Mouse (Mus musculus) limb, embryonic 15.5 days (tissue): ENCODE data around the gene Ccdc113. TPM values are rescaled to one million over a fixed set of nuclear protein-coding genes. Genes with fewer than 3 reads are reported as not detected.

Source experiments
- polyA plus RNA-seq: library from polyadenylated mRNA; unstranded; fragments of >200 nt; fragmentation: Nextera tagmentation; extraction: Ambion mirVana; gene quantifications from 2 replicates; pipeline ENCODE4 v1.2.1, GENCODE M21; 2015

The Ccdc113 gene
- polyA plus RNA-seq, 1 experiment from 2014 or later: 0.52 TPM

Other genes starting within 250 kb of the Ccdc113 start
- 0.47 and 0.87 TPM in 2 replicates for gene Cngb1, start 227.5 kb upstream of the Ccdc113 start, polyA plus RNA-seq
- 0.74 TPM in 1 of 2 replicates, not detected in the other for gene Tepp, start 223.5 kb upstream of the Ccdc113 start, polyA plus RNA-seq
- 8.7 and 9.0 TPM in 2 replicates for gene Zfp319, start 202.1 kb upstream of the Ccdc113 start, polyA plus RNA-seq
- gene Usb1, start 201.8 kb upstream of the Ccdc113 start, polyA plus RNA-seq: 41.0 and 44.5 TPM in 2 replicates
- 7.8 and 8.1 TPM in 2 replicates for gene Mmp15, start 181.8 kb upstream of the Ccdc113 start, polyA plus RNA-seq
- 122 and 128 TPM in 2 replicates for gene Cfap20, start 99.2 kb upstream of the Ccdc113 start, polyA plus RNA-seq
- gene Csnk2a2, start 44.0 kb upstream of the Ccdc113 start, polyA plus RNA-seq: 11.1 and 11.8 TPM in 2 replicates
- gene Prss54, start 42.3 kb downstream of the Ccdc113 start, polyA plus RNA-seq: not detected in 2 replicates
- gene Gins3, start 99.4 kb downstream of the Ccdc113 start, polyA plus RNA-seq: 17.7 and 18.5 TPM in 2 replicates
- 22.6 and 27.5 TPM in 2 replicates for gene Ndrg4, start 142.9 kb downstream of the Ccdc113 start, polyA plus RNA-seq
- gene Setd6, start 181.8 kb downstream of the Ccdc113 start, polyA plus RNA-seq: 15.1 and 15.7 TPM in 2 replicates